Mouse (Mus musculus) lung, postnatal 0 days (tissue): ENCODE data around the gene Cited2. TPM values are rescaled to one million over a fixed set of nuclear protein-coding genes. Genes with fewer than 3 reads are reported as not detected.
A peak's percentile ranks its signal among the peaks of the same experiment; 100 is the strongest.

Experiments used
- ATAC-seq: fragments of 200-750 bp; cut with Nextera tagmentation; 2 replicates; pipeline ENCODE4 v1.8.0; 2017; ENCODE audit warnings: moderate library complexity
- DNase-seq: peaks from one replicate; pipeline ENCODE4 v3.0.0-alpha.2; 2016; ENCODE audit warnings: low spot score
- H3K27ac ChIP-seq: fragments of 300-500 bp; sonication (generic); 2 replicates; pipeline ENCODE4 v1.5.1; 2014; ENCODE audit warnings: antibody characterized with exemption, mild to moderate bottlenecking, low read length, mixed read lengths
- H3K27me3 ChIP-seq: fragments of 300-500 bp; sonication (generic); replicated peaks from 2 replicates; pipeline ENCODE4 v1.6.1; 2014; ENCODE audit warnings: low read length, mixed read lengths; ENCODE audit not compliant: insufficient read depth
- H3K36me3 ChIP-seq: fragments of 300-500 bp; sonication (generic); 2 replicates; pipeline ENCODE4 v1.6.1; 2014; ENCODE audit warnings: low read length, mixed read lengths; ENCODE audit not compliant: insufficient read depth
- H3K4me1 ChIP-seq: fragments of 300-500 bp; sonication (generic); 2 replicates; pipeline ENCODE4 v1.6.1; 2014; ENCODE audit warnings: antibody characterized with exemption, low read depth, low read length, mixed read lengths; ENCODE audit not compliant: insufficient read depth
- H3K4me2 ChIP-seq: fragments of 300-500 bp; sonication (generic); replicated peaks from 2 replicates; pipeline ENCODE4 v1.6.1; 2014; ENCODE audit warnings: low read depth, mild to moderate bottlenecking, low read length, moderate library complexity, mixed read lengths
- H3K4me3 ChIP-seq: fragments of 300-500 bp; sonication (generic); 2 replicates; pipeline ENCODE4 v1.5.1; 2014; ENCODE audit warnings: low read depth, low read length
- H3K9ac ChIP-seq: fragments of 300-500 bp; sonication (generic); replicated peaks from 2 replicates; pipeline ENCODE4 v1.6.1; 2014; ENCODE audit warnings: low read depth, mild to moderate bottlenecking
- H3K9me3 ChIP-seq: fragments of 300-500 bp; sonication (generic); 2 replicates; pipeline ENCODE4 v1.6.1; 2016; ENCODE audit warnings: low read length, mixed read lengths
- CTCF ChIP-seq: IDR thresholded peaks from 2 replicates; pipeline ENCODE4 v1.5.1; 2016; ENCODE audit warnings: antibody characterized with exemption, mild to moderate bottlenecking
- EP300 ChIP-seq: IDR thresholded peaks from 2 replicates; pipeline ENCODE4 v1.6.1; 2016; ENCODE audit warnings: antibody characterized with exemption, mild to moderate bottlenecking, control low read depth
- WGBS: fragments of 180-500 bp; shearing (Covaris S2); extraction: QIAGEN DNeasy Blood & Tissue Kit; methylation state at CpG from one replicate; pipeline ENCODE4 v1.1.7; 2014; 5-methylcytosine and 5-hydroxymethylcytosine counted together
- polyA plus RNA-seq: library from polyadenylated mRNA; unstranded; fragments of >200 nt; fragmentation: Nextera tagmentation; extraction: Ambion mirVana; gene quantifications from 2 replicates; pipeline ENCODE4 v1.2.1, GENCODE M21; 2015

Gene Cited2
- polyA plus RNA-seq, 1 experiment from 2014 or later = 57.9 TPM

DNA sequence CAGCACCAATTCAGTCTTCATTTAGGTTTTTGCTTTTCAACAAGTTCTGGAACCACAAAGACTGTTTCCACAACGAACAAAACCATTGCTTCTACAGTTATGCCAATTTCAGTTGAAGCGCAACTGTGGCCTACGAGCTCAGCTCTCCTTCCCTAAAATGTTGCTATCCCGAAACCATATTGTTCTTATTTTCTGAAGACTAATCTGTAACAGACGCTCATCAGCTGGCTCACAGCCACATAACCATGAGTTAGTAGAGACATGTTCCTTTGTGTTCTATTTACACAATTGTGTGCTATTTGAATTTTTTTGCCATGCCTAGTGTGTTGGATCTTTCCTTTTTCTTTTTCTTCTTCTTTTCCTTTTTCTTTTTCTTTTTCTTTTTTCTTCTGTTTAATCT, 46.8 kb downstream of the Cited2 start:
- no peak for ATAC-seq

DNA sequence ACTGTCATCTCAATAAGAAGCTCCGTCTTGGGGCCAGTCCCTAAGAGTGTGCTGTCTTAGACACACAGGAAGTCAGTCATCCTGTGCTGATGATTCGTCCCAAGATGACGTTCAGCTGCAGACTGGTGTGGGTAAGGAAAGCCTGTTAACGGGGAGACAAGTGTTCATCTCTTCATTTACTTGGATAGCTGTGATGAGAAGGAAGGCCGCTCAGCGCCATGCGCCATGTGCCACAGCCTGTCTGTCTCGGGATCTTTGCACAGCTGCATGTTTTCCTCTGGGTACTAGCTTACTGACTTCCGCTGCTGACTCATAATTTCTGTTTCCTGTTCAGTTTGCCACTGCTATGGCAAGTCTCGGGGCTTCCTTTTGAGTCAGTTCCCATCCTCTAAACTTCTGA, 49.3 kb downstream of the Cited2 start:
- Histone ChIP-seq H3K27me3 (no peaks in the 10 kb centered on the region), H3K27ac (no peak overlapping the region), H3K4me3 (no peak overlapping the region), H3K4me1 (no peaks in the 10 kb centered on the region), H3K9me3 (no peaks in the 10 kb centered on the region), H3K36me3 (no peaks in the 10 kb centered on the region), H3K4me2 (no peak overlapping the region), H3K9ac (no peak overlapping the region)
- TF ChIP-seq CTCF = no peak
- TF ChIP-seq EP300 = no peak
- 50% methylated on average over 10 of the region's 10 CpGs for WGBS
- DNase-seq (peak; percentile 33), ATAC-seq (peak; percentile 21; the same call in 1 of the 2 replicates)

More for the DNA sequence above, 46.8 kb downstream of the Cited2 start:
- no peaks in the 10 kb centered on the region for H3K4me1 ChIP-seq
- H3K27ac ChIP-seq = no peak overlapping the region
- no peak overlapping the region for H3K9ac ChIP-seq
- no peak overlapping the region for H3K4me3 ChIP-seq
- H3K4me2 ChIP-seq = no peak overlapping the region
- no peaks in the 10 kb centered on the region for H3K36me3 ChIP-seq
- no peaks in the 10 kb centered on the region for H3K27me3 ChIP-seq
- no peak for TF ChIP-seq CTCF
- TF ChIP-seq EP300 = no peak
- WGBS = 72% methylated on average over 5 of the region's 5 CpGs
- H3K9me3 ChIP-seq = no peaks in the 10 kb centered on the region
- no peak for DNase-seq

DNA sequence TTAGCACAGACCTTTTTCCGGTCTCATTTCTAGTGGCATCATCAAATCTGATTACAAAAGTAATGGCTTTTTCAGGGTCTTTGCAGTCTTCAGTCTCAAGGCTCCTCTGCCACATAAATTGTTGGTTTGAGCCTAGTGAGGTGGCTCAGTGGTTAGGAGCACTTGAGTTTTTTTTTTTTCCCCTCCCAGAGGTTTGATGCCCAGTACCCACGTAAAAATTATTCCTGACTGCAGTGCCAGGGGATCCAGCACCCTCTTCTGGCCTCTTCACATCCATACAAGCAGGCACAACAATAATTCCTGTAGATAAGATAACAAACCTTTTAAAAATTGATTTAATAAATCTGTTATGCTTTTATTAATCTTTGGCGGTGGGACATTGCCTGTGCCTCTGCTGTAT, 51.3 kb downstream of the Cited2 start:
- Histone ChIP-seq H3K4me2 (no peak overlapping the region), H3K9me3 (no peaks in the 10 kb centered on the region), H3K4me1 (no peaks in the 10 kb centered on the region), H3K27ac (no peak overlapping the region), H3K27me3 (no peaks in the 10 kb centered on the region), H3K4me3 (no peak overlapping the region), H3K36me3 (no peaks in the 10 kb centered on the region), H3K9ac (no peak overlapping the region)
- TF ChIP-seq EP300 (no peak), CTCF (no peak)
- 72% methylated on average over 3 of the region's 3 CpGs for WGBS
- DNase-seq (no peak), ATAC-seq (no peak)

DNA sequence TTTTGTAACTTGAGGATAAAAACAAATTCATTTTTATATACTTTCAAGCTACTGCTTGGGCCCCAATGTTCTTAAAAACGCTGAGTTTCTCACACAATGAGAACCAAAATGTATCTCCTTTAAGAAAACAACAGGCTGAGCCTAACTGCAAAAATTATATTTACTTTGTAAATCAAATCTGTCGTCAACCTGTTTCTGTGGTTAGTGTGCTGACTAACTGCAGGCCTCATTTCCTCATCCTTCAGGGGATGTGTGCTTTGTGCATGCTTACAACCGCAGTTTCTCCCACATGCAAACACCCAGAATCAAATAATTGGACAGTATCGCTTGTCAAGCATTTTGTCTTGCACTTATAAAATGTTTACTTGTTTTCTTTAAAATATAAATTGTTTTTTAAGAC, 52.1 kb downstream of the Cited2 start:
- H3K4me2 ChIP-seq = no peak overlapping the region
- H3K4me3 ChIP-seq = no peak overlapping the region
- H3K4me1 ChIP-seq = no peaks in the 10 kb centered on the region
- H3K9me3 ChIP-seq = no peaks in the 10 kb centered on the region
- no peak overlapping the region for H3K9ac ChIP-seq
- 58% methylated on average over 4 of the region's 4 CpGs for WGBS
- no peak overlapping the region for H3K27ac ChIP-seq
- no peak for TF ChIP-seq EP300
- no peak for TF ChIP-seq CTCF
- DNase-seq (peak; percentile 29), ATAC-seq (no peak)
- no peaks in the 10 kb centered on the region for H3K36me3 ChIP-seq
- no peaks in the 10 kb centered on the region for H3K27me3 ChIP-seq

Other genes starting within 250 kb of the Cited2 start
- gene Txlnb, start 73.0 kb downstream of the Cited2 start, polyA plus RNA-seq = 0.30 and 0.51 TPM in 2 replicates
- gene Heca, start 224.8 kb downstream of the Cited2 start, polyA plus RNA-seq = 8.2 TPM in 2 replicates